Mouse (Mus musculus) neural tube, embryonic 11.5 days (tissue): ENCODE results near the gene Bysl. TPM values are rescaled to one million over a fixed set of nuclear protein-coding genes. Genes with fewer than 3 reads are reported as not detected.

Experiments used
- ATAC-seq: fragments of 200-750 bp; cut with Nextera tagmentation; 2 replicates; pipeline ENCODE4 v1.8.0; 2017; ENCODE audit warnings: moderate number of reproducible peaks, mild to moderate bottlenecking, moderate TSS enrichment, moderate library complexity; ENCODE audit not compliant: insufficient read depth, low FRiP score, low TSS enrichment
- DNase-seq: peaks from one replicate; pipeline ENCODE4 v3.0.0-alpha.2; 2015; ENCODE audit warnings: low spot score
- H3K27ac ChIP-seq: fragments of 300-500 bp; sonication (generic); 2 replicates; pipeline ENCODE4 v1.5.1; 2014; ENCODE audit warnings: low read depth, mild to moderate bottlenecking, low read length
- H3K27me3 ChIP-seq: fragments of 300-500 bp; sonication (generic); 2 replicates; pipeline ENCODE4 v1.6.1; 2014; ENCODE audit warnings: mild to moderate bottlenecking, low read length, mixed read lengths; ENCODE audit not compliant: control insufficient read depth, insufficient read depth
- H3K36me3 ChIP-seq: fragments of 300-500 bp; sonication (generic); 2 replicates; pipeline ENCODE4 v1.6.1; 2014; ENCODE audit warnings: mild to moderate bottlenecking, low read length, moderate library complexity, mixed read lengths; ENCODE audit not compliant: control insufficient read depth, insufficient read depth
- H3K4me1 ChIP-seq: fragments of 300-500 bp; sonication (generic); 2 replicates; pipeline ENCODE4 v1.6.1; 2014; ENCODE audit warnings: low read length, mixed read lengths; ENCODE audit not compliant: control insufficient read depth, insufficient read depth
- H3K4me2 ChIP-seq: fragments of 300-500 bp; sonication (generic); 2 replicates; pipeline ENCODE4 v1.6.1; 2014; ENCODE audit warnings: low read depth, mild to moderate bottlenecking, moderate library complexity
- H3K4me3 ChIP-seq: fragments of 300-500 bp; sonication (generic); 2 replicates; pipeline ENCODE4 v1.5.1; 2014; ENCODE audit warnings: low read depth, low read length
- H3K9ac ChIP-seq: fragments of 300-500 bp; sonication (generic); 2 replicates; pipeline ENCODE4 v1.6.1; 2014; ENCODE audit warnings: mild to moderate bottlenecking, low read length
- H3K9me3 ChIP-seq: fragments of 300-500 bp; sonication (generic); 2 replicates; pipeline ENCODE4 v1.6.1; 2016; ENCODE audit warnings: low read length; ENCODE audit not compliant: control insufficient read depth
- WGBS: fragments of 180-500 bp; shearing (Covaris S2); extraction: QIAGEN DNeasy Blood & Tissue Kit; methylation state at CpG from one replicate; pipeline ENCODE4 v1.1.7; 2014; 5-methylcytosine and 5-hydroxymethylcytosine counted together
- polyA plus RNA-seq: library from polyadenylated mRNA; unstranded; fragments of >200 nt; fragmentation: Nextera tagmentation; extraction: Ambion mirVana; gene quantifications from 2 replicates; pipeline ENCODE4 v1.2.1, GENCODE M21; 2014

Gene Bysl
- polyA plus RNA-seq, 1 experiment from 2014 or later: 37.9 TPM

- no peaks in the 10 kb centered on the region for H3K9me3 ChIP-seq
These were observed 22.9 kb upstream of the Bysl start for GRCm38 (mm10) chr17:47633999-47634770.

DNA sequence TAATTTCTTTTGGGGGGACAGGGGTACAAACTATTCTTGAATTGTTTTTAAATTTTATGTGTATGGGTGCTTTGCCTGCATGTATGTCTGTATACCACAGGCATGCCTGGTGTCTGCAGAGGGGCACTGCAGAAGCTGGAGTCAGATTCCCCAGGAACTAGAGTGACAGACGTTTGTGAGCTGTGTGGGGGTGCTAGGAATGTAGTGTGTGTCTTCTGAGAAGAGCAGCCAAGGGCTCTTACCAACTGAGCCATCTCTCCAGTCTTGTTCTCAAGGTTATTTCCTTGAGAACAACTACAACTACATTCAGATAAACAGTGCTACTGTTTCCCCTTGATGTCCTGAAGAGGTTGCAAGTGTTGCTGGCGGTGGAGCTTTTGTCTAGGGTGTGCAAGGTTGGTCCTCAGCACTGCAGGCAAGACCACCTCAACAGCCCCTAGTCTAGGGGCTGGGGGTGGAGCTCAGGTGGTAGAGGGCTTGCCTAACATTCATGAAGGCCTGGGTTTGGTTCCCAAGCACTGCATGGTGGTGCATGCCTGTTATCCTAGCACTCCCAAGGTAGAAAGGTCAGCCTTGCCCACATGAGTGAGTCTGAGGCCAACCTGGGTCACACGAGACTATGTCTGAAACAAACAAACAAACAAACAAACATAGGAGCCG lies 21.0 kb upstream of the Bysl start:
- Histone ChIP-seq H3K36me3 (no peaks in the 10 kb centered on the region), H3K9ac (no peak overlapping the region), H3K9me3 (no peaks in the 10 kb centered on the region), H3K27ac (no peak overlapping the region), H3K27me3 (no peaks in the 10 kb centered on the region), H3K4me3 (no peak overlapping the region), H3K4me2 (no peak overlapping the region), H3K4me1 (peaks cover 19% of the 10 kb centered on the region)
- ATAC-seq (no peak), DNase-seq (no peak)
- WGBS: 68% methylated on average over 4 of the region's 4 CpGs

More at GRCm38 (mm10) chr17:47633999-47634770, 22.9 kb upstream of the Bysl start:
- WGBS: 79% methylated on average over 7 of the region's 7 CpGs
- H3K4me3 ChIP-seq: no peak overlapping the region
- no peak for DNase-seq
- H3K4me1 ChIP-seq: peaks cover 15% of the 10 kb centered on the region
- no peak overlapping the region for H3K9ac ChIP-seq
- no peaks in the 10 kb centered on the region for H3K36me3 ChIP-seq
- no peak overlapping the region for H3K27ac ChIP-seq
- H3K4me2 ChIP-seq: no peak overlapping the region
- ATAC-seq: no peak
- H3K27me3 ChIP-seq: no peaks in the 10 kb centered on the region

DNA sequence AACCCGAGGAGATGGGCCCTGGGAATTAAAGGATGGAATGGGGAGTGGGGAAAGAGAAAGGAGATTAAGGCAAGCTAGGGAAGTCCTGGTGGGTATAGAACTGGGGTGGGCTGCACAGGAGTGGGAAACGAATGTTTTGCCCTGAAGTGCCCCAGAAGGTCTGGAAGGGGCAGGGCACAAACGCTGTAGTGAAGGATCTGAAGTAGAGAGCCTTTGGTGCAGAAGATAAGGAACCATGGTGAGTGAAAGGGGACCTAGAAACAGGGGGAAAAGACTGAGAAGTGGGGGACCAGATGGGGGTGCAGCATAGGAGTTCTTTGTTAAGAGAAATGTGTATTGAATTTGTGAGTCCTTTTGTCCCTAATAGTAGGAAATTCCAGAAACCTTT lies 19.4 kb upstream of the Bysl start, which contains the start of gene Usp49:
Gene Usp49 (plus strand): TSS at position 13 of the 388 bp plus-strand sequence.
- Histone ChIP-seq H3K27me3 (no peaks in the 10 kb centered on the region), H3K9ac (peak within 1 kb of the TSS; percentile 77), H3K36me3 (no peaks in the 10 kb centered on the region), H3K9me3 (no peaks in the 10 kb centered on the region), H3K4me3 (peak within 1 kb of the TSS; percentile 73), H3K4me1 (peaks cover 19% of the 10 kb centered on the region), H3K27ac (peak within 1 kb of the TSS; percentile 91), H3K4me2 (peak within 1 kb of the TSS; percentile 71)
- WGBS: 1% methylated on average over 3 of the region's 3 CpGs
- ATAC-seq: no peak
- DNase-seq: no peak

GRCm38 (mm10) chr17:47629717-47630677 lies 18.7 kb upstream of the Bysl start:
- ATAC-seq: peak; percentile 73
- under 1% methylated on average over 58 of the region's 61 CpGs for WGBS

GRCm38 (mm10) chr17:47628851-47629676 lies 17.8 kb upstream of the Bysl start:
- H3K9ac ChIP-seq: peak overlapping the region; percentile 77
- ATAC-seq (peak; percentile 92), DNase-seq (peak; percentile 97)
- peak overlapping the region; percentile 91 for H3K27ac ChIP-seq
- no peaks in the 10 kb centered on the region for H3K9me3 ChIP-seq
- H3K4me3 ChIP-seq: peak overlapping the region; percentile 73
- H3K36me3 ChIP-seq: no peaks in the 10 kb centered on the region
- peaks cover 19% of the 10 kb centered on the region for H3K4me1 ChIP-seq
- under 1% methylated on average over 61 of the region's 63 CpGs for WGBS
- H3K4me2 ChIP-seq: peak overlapping the region; percentile 71
- no peaks in the 10 kb centered on the region for H3K27me3 ChIP-seq

More at GRCm38 (mm10) chr17:47629717-47630677, 18.7 kb upstream of the Bysl start:
- Histone ChIP-seq H3K4me3 (peak overlapping the region; percentile 73), H3K27me3 (no peaks in the 10 kb centered on the region), H3K27ac (peak overlapping the region; percentile 91), H3K36me3 (no peaks in the 10 kb centered on the region), H3K9me3 (no peaks in the 10 kb centered on the region), H3K4me1 (peaks cover 19% of the 10 kb centered on the region), H3K4me2 (peak overlapping the region; percentile 71), H3K9ac (peak overlapping the region; percentile 77)
- DNase-seq: peak; percentile 62

GRCm38 (mm10) chr17:47627791-47628190 lies 16.5 kb upstream of the Bysl start:
- Histone ChIP-seq H3K4me3 (no peak overlapping the region), H3K27ac (no peak overlapping the region), H3K36me3 (peaks cover 7% of the 10 kb centered on the region; the same call in 1 of the 2 replicates), H3K27me3 (no peaks in the 10 kb centered on the region), H3K9me3 (no peaks in the 10 kb centered on the region), H3K4me1 (peaks cover 19% of the 10 kb centered on the region), H3K4me2 (no peak overlapping the region), H3K9ac (no peak overlapping the region)
- DNase-seq: no peak
- WGBS: 80% methylated on average over 2 of the region's 2 CpGs
- ATAC-seq: no peak

DNA sequence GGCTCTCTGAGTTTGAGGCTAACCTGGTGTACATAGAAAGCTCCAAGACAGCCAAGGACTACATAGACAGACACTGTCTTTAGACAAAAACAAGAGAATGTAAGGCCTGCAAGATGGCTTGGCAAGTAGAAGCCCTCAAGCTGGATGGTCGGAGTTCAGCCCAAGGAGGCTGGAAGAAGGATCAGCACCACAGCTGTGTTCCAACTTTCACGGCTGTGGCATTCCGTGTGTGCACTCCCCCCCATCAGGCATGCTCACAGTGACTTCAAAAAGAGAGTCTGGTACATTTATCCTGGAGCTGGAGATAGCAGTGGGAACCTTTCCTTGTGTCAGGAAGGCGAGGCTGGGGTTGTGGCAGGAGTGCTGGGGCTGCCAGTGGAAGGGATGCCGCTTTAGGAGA lies 14.7 kb upstream of the Bysl start:
- Histone ChIP-seq H3K27me3 (no peaks in the 10 kb centered on the region), H3K4me1 (peaks cover 8% of the 10 kb centered on the region; the same call in 1 of the 2 replicates), H3K27ac (no peak overlapping the region), H3K4me3 (no peak overlapping the region), H3K36me3 (peaks cover 12% of the 10 kb centered on the region), H3K9ac (no peak overlapping the region), H3K4me2 (no peak overlapping the region), H3K9me3 (no peaks in the 10 kb centered on the region)
- no peak for ATAC-seq
- no peak for DNase-seq
- 88% methylated on average over 5 of the region's 5 CpGs for WGBS
